Mouse (Mus musculus): ENCODE measurements around the gene Mrm3. TPM values are rescaled to one million over a fixed set of nuclear protein-coding genes. Genes with fewer than 3 reads are reported as not detected.

The Mrm3 gene
- polyA plus RNA-seq, 1 experiment from 2014 or later = 24.3 TPM

GRCm38 (mm10) chr11:76292398-76292797 is 48.9 kb downstream of the Mrm3 start:
- Histone ChIP-seq H3K27ac (ENCODE audit: low read depth) (peak overlapping the region; percentile 94), H3K9me3 (ENCODE audit: low read depth, low read length) (no peaks in the 10 kb centered on the region), H3K4me3 (ENCODE audit: low read depth, low read length) (no peak overlapping the region), H3K27me3 (ENCODE audit: insufficient read depth, low read length) (no peaks in the 10 kb centered on the region), H3K36me3 (ENCODE audit: insufficient read depth) (no peaks in the 10 kb centered on the region), H3K4me1 (ENCODE audit: insufficient read depth) (peaks cover 30% of the 10 kb centered on the region), H3K9ac (peak overlapping the region; percentile 16; the same call in 1 of the 2 replicates), H3K4me2 (peak overlapping the region; percentile 47)
- WGBS = 21% methylated on average over 15 of the region's 15 CpGs
- DNase-seq (peak; percentile 93), ATAC-seq (ENCODE audit: insufficient read depth) (peak; percentile 65; the same call in 1 of the 2 replicates)
- TF ChIP-seq CTCF (IDR thresholded peaks at IDR 0.05; ENCODE audit: low read depth) = no peak

GRCm38 (mm10) chr11:76292831-76293230 is 49.3 kb downstream of the Mrm3 start:
- ATAC-seq (ENCODE audit: insufficient read depth) = no peak; the same call in 1 of the 2 replicates
- Histone ChIP-seq H3K4me3 (ENCODE audit: low read depth, low read length) (no peak overlapping the region), H3K27me3 (ENCODE audit: insufficient read depth, low read length) (no peaks in the 10 kb centered on the region), H3K36me3 (ENCODE audit: insufficient read depth) (no peaks in the 10 kb centered on the region), H3K27ac (ENCODE audit: low read depth) (peak overlapping the region; percentile 94), H3K9ac (peak overlapping the region; percentile 16; the same call in 1 of the 2 replicates), H3K4me2 (peak overlapping the region; percentile 47), H3K4me1 (ENCODE audit: insufficient read depth) (peaks cover 30% of the 10 kb centered on the region), H3K9me3 (ENCODE audit: low read depth, low read length) (no peaks in the 10 kb centered on the region)
- WGBS = 55% methylated on average over 6 of the region's 6 CpGs
- peak; percentile 77 for DNase-seq
- TF ChIP-seq CTCF (IDR thresholded peaks at IDR 0.05; ENCODE audit: low read depth) = no peak

GRCm38 (mm10) chr11:76294078-76294477 is 50.6 kb downstream of the Mrm3 start:
- H3K36me3 ChIP-seq (ENCODE audit: insufficient read depth) = no peaks in the 10 kb centered on the region
- H3K4me2 ChIP-seq = no peak overlapping the region
- no peaks in the 10 kb centered on the region for H3K27me3 ChIP-seq (ENCODE audit: insufficient read depth, low read length)
- no peak overlapping the region for H3K27ac ChIP-seq (ENCODE audit: low read depth)
- peaks cover 35% of the 10 kb centered on the region for H3K4me1 ChIP-seq (ENCODE audit: insufficient read depth)
- DNase-seq (no peak), ATAC-seq (ENCODE audit: insufficient read depth) (no peak)
- WGBS = 67% methylated on average over 5 of the region's 5 CpGs
- H3K9me3 ChIP-seq (ENCODE audit: low read depth, low read length) = no peaks in the 10 kb centered on the region
- no peak overlapping the region for H3K4me3 ChIP-seq (ENCODE audit: low read depth, low read length)
- no peak for TF ChIP-seq CTCF (IDR thresholded peaks at IDR 0.05; ENCODE audit: low read depth)
- no peak overlapping the region for H3K9ac ChIP-seq

- peak overlapping the region; percentile 43 for H3K27ac ChIP-seq (ENCODE audit: low read depth)
- no peaks in the 10 kb centered on the region for H3K27me3 ChIP-seq (ENCODE audit: insufficient read depth, low read length)
- H3K9me3 ChIP-seq (ENCODE audit: low read depth, low read length) = no peaks in the 10 kb centered on the region
- no peak overlapping the region for H3K9ac ChIP-seq
- peaks cover 37% of the 10 kb centered on the region for H3K4me1 ChIP-seq (ENCODE audit: insufficient read depth)
- no peak for ATAC-seq (ENCODE audit: insufficient read depth)
- H3K4me3 ChIP-seq (ENCODE audit: low read depth, low read length) = no peak overlapping the region
- H3K36me3 ChIP-seq (ENCODE audit: insufficient read depth) = no peaks in the 10 kb centered on the region
- DNase-seq = peak; percentile 44
- TF ChIP-seq CTCF (IDR thresholded peaks at IDR 0.05; ENCODE audit: low read depth) = no peak
- no peak overlapping the region for H3K4me2 ChIP-seq
- WGBS = 27% methylated on average over 9 of the region's 9 CpGs
These were observed 51.3 kb downstream of the Mrm3 start for GRCm38 (mm10) chr11:76294836-76295235.

- H3K4me1 ChIP-seq (ENCODE audit: insufficient read depth) = peaks cover 31% of the 10 kb centered on the region
- H3K36me3 ChIP-seq (ENCODE audit: insufficient read depth) = no peaks in the 10 kb centered on the region
- no peak overlapping the region for H3K4me3 ChIP-seq (ENCODE audit: low read depth, low read length)
- no peaks in the 10 kb centered on the region for H3K27me3 ChIP-seq (ENCODE audit: insufficient read depth, low read length)
- no peak overlapping the region for H3K27ac ChIP-seq (ENCODE audit: low read depth)
- no peak for DNase-seq
- WGBS = 66% methylated on average over 9 of the region's 9 CpGs
- no peak for ATAC-seq (ENCODE audit: insufficient read depth)
- H3K9me3 ChIP-seq (ENCODE audit: low read depth, low read length) = no peaks in the 10 kb centered on the region
- no peak for TF ChIP-seq CTCF (IDR thresholded peaks at IDR 0.05; ENCODE audit: low read depth)
- no peak overlapping the region for H3K9ac ChIP-seq
- no peak overlapping the region for H3K4me2 ChIP-seq
These were observed 53.7 kb downstream of the Mrm3 start for GRCm38 (mm10) chr11:76297252-76297651.

- DNase-seq (peak; percentile 52), ATAC-seq (ENCODE audit: insufficient read depth) (no peak)
- Histone ChIP-seq H3K36me3 (ENCODE audit: insufficient read depth) (no peaks in the 10 kb centered on the region), H3K4me3 (ENCODE audit: low read depth, low read length) (no peak overlapping the region), H3K9me3 (ENCODE audit: low read depth, low read length) (no peaks in the 10 kb centered on the region), H3K4me1 (ENCODE audit: insufficient read depth) (peaks cover 18% of the 10 kb centered on the region), H3K9ac (peak overlapping the region; percentile 2; the same call in 1 of the 2 replicates), H3K27ac (ENCODE audit: low read depth) (no peak overlapping the region), H3K27me3 (ENCODE audit: insufficient read depth, low read length) (no peaks in the 10 kb centered on the region), H3K4me2 (no peak overlapping the region)
- peak; percentile 22; the same call in 1 of the 2 replicates for TF ChIP-seq CTCF (IDR thresholded peaks at IDR 0.05; ENCODE audit: low read depth)
- 40% methylated on average over 9 of the region's 9 CpGs for WGBS
These were observed 55.0 kb downstream of the Mrm3 start for GRCm38 (mm10) chr11:76298457-76299000.

Other genes with a start within 250 kb of the Mrm3 start
- 1.6 and 2.2 TPM in 2 replicates for gene 1700016K19Rik, start 243.8 kb upstream of the Mrm3 start, polyA plus RNA-seq (2014; fragmentation: Nextera tagmentation; extraction: Ambion mirVana)
- gene Rflnb, start 215.9 kb upstream of the Mrm3 start, polyA plus RNA-seq (2014; fragmentation: Nextera tagmentation; extraction: Ambion mirVana) = 47.6 and 51.0 TPM in 2 replicates
- 34.5 and 35.6 TPM in 2 replicates for gene Vps53, start 64.1 kb upstream of the Mrm3 start, polyA plus RNA-seq (2014; fragmentation: Nextera tagmentation; extraction: Ambion mirVana)
- gene Fam57a, start 64.0 kb upstream of the Mrm3 start, polyA plus RNA-seq (2014; fragmentation: Nextera tagmentation; extraction: Ambion mirVana) = 38.3 and 39.8 TPM in 2 replicates
- gene Dbil5, start 26.1 kb upstream of the Mrm3 start, polyA plus RNA-seq (2014; fragmentation: Nextera tagmentation; extraction: Ambion mirVana) = 0.60 and 1.6 TPM in 2 replicates
- gene Gemin4, start 26.1 kb upstream of the Mrm3 start, polyA plus RNA-seq (2014; fragmentation: Nextera tagmentation; extraction: Ambion mirVana) = 45.6 and 45.8 TPM in 2 replicates
- 131 and 152 TPM in 2 replicates for gene Glod4, start within 50 bp of the Mrm3 start, polyA plus RNA-seq (2014; fragmentation: Nextera tagmentation; extraction: Ambion mirVana)
- gene Nxn, start 155.4 kb downstream of the Mrm3 start, polyA plus RNA-seq (2014; fragmentation: Nextera tagmentation; extraction: Ambion mirVana) = 29.8 and 31.5 TPM in 2 replicates
- gene Timm22, start 163.2 kb downstream of the Mrm3 start, polyA plus RNA-seq (2014; fragmentation: Nextera tagmentation; extraction: Ambion mirVana) = 120 and 127 TPM in 2 replicates

All from lung, embryonic 14.5 days (tissue).